Mouse (Mus musculus): ENCODE results near the gene Wif1. TPM values are rescaled to one million over a fixed set of nuclear protein-coding genes. Genes with fewer than 3 reads are reported as not detected.

The Wif1 gene
- not detected in 2 replicates for total RNA-seq (2012; rRNA removed)
- not detected in 2 replicates for total RNA-seq (2014; rRNA removed)
- polyA plus RNA-seq (2012; ENCODE audit: insufficient read length, low read depth) = not detected in 2 replicates

DNA sequence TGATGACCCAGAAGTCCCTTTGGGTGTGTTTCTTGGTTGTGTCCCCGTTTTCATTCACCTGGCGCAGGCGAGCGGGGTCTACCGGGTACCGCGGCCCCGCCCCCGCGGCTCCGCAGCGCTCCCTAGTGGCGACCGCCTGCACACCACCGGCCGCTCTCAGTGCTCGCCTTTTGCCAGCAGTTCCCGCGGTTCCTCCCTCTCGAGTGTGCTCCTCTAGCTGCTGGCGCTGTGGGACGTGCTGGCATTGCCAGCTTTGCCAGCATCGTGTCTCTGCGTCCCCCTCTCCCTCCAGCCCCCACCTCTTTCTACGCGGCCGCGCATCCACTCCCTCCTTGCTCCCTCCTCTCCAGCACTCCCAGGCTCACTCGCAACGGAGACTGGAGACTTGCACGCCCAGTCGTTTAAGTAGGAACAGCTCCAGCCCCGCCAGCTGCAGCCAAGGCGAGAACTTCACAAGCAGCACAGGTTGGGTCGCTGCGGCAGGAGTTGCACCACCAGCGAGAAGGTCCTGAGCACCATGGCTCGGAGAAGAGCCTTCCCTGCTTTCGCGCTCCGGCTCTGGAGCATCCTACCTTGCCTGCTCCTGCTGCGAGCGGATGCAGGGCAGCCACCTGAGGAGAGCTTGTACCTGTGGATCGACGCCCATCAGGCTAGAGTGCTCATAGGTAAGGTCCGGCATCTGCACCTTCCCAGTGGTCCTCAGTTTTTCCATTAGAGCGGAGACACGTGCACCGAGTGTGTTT, at the start of gene Wif1:
Gene Wif1 (plus strand): TSS at position 135 of the 743 bp plus-strand sequence.
- 0 out of 2 replicates have a peak, but pooled peaks have one; percentile 12 for TF ChIP-seq HCFC1 (IDR thresholded peaks at IDR 0.05; ENCODE audit: low read depth, low read length)
- TF ChIP-seq CTCF (conservative IDR thresholded peaks at IDR 0.05 in 1 of 2, IDR thresholded peaks at IDR 0.05 in 1 of 2; ENCODE audit: low read depth in 2 of 2, low read length in 2 of 2) = peak; percentile 8 to 80; a peak in 2 of 4 replicates
- peak; percentile 49 for TF ChIP-seq SMC3 (IDR thresholded peaks at IDR 0.05; ENCODE audit: low read depth, low read length)
- no peak for TF ChIP-seq MAFK (IDR thresholded peaks at IDR 0.05; ENCODE audit: insufficient replicate concordance, low read length)
- peak within 1 kb of the TSS; percentile 9; the same call in 1 of the 2 replicates for H3K9ac ChIP-seq (ENCODE audit: insufficient read depth, low read depth)
- H3K36me3 ChIP-seq (replicated peaks in 1 of 2; ENCODE audit: control insufficient read depth in 1 of 2, insufficient read depth in 1 of 2, low read length in 1 of 2) = no peaks in the 10 kb centered on the region
- in situ Hi-C loops (cut with MboI; ENCODE audit: low pct_ligation_motif_present, low pct_unique_long_range_greater_than_20kb, low sequenced_read_pairs) (no loop called here), dilution Hi-C loops (cut with MboI; ENCODE audit: extremely low pct_ligation_motif_present, extremely low pct_unique_long_range_greater_than_20kb, low sequenced_read_pairs) (no loop called here)
- peak within 1 kb of the TSS; percentile 79 for H3K4me2 ChIP-seq (ENCODE audit: insufficient read depth, low read depth, poor library complexity, severe bottlenecking)
- peaks cover 5 to 9% of the 10 kb centered on the region in 2 experiments for H3K4me1 ChIP-seq (ENCODE audit: control insufficient read depth in 1 of 2, insufficient read depth in 2 of 2)
- no peaks in the 10 kb centered on the region for H3K79me2 ChIP-seq (replicated peaks; ENCODE audit: control insufficient read depth, extremely low read depth, insufficient read depth, poor library complexity, severe bottlenecking)
- DNase-seq (ENCODE audit: extremely low read depth) = peak; percentile 55
- peaks cover 6% of the 10 kb centered on the region for H3K27me3 ChIP-seq (replicated peaks)
- H3K9me3 ChIP-seq (replicated peaks; ENCODE audit: low read length) = no peaks in the 10 kb centered on the region
- H3K4me3 ChIP-seq (replicated peaks in 1 of 3; ENCODE audit: low read depth in 2 of 3, low read length in 2 of 3, poor library complexity in 1 of 3) = peak within 1 kb of the TSS; percentile 54 to 69 (median 58)
- no peak within 1 kb of the TSS for H3K27ac ChIP-seq (ENCODE audit: insufficient read depth, low read depth)

GRCm38 (mm10) chr10:121002135-121002534, 31.6 kb upstream of the Wif1 start:
- no peak for DNase-seq (ENCODE audit: extremely low read depth)
- TF ChIP-seq JUN (IDR thresholded peaks at IDR 0.05; ENCODE audit: insufficient read depth, low read depth, low read length) (no peak), RAD21 (IDR thresholded peaks at IDR 0.05; ENCODE audit: low read depth, low read length) (no peak), USF2 (conservative IDR thresholded peaks at IDR 0.05; ENCODE audit: low read depth, low read length) (no peak), ZNF384 (IDR thresholded peaks at IDR 0.05; ENCODE audit: low read depth, low read length) (no peak), TBP (conservative IDR thresholded peaks at IDR 0.05; ENCODE audit: low read depth, low read length) (no peak), MAX (IDR thresholded peaks at IDR 0.05; ENCODE audit: low read length) (no peak), ETS1 (conservative IDR thresholded peaks at IDR 0.05; ENCODE audit: low read depth, low read length) (no peak)
- Histone ChIP-seq H3K27me3 (replicated peaks) (no peaks in the 10 kb centered on the region), H3K4me3 (replicated peaks in 1 of 3; ENCODE audit: low read depth in 2 of 3, low read length in 2 of 3, poor library complexity in 1 of 3) (no peak overlapping the region), H3K9ac (ENCODE audit: insufficient read depth, low read depth) (no peak overlapping the region), H3K4me2 (ENCODE audit: insufficient read depth, low read depth, poor library complexity, severe bottlenecking) (no peak overlapping the region), H3K36me3 (replicated peaks in 1 of 2; ENCODE audit: control insufficient read depth in 1 of 2, insufficient read depth in 1 of 2, low read length in 1 of 2) (no peaks in the 10 kb centered on the region), H3K27ac (ENCODE audit: insufficient read depth, low read depth) (no peak overlapping the region), H3K9me3 (replicated peaks; ENCODE audit: low read length) (no peaks in the 10 kb centered on the region), H3K4me1 (ENCODE audit: control insufficient read depth in 1 of 2, insufficient read depth in 2 of 2) (no peaks in the 10 kb centered on the region), H3K79me2 (replicated peaks; ENCODE audit: control insufficient read depth, extremely low read depth, insufficient read depth, poor library complexity, severe bottlenecking) (no peaks in the 10 kb centered on the region)
- dilution Hi-C loops (cut with MboI; ENCODE audit: extremely low pct_ligation_motif_present, extremely low pct_unique_long_range_greater_than_20kb, low sequenced_read_pairs) (no loop called here), in situ Hi-C loops (cut with MboI; ENCODE audit: low pct_ligation_motif_present, low pct_unique_long_range_greater_than_20kb, low sequenced_read_pairs) (no loop called here)

GRCm38 (mm10) chr10:121011496-121011895, 22.3 kb upstream of the Wif1 start:
- Histone ChIP-seq H3K4me2 (ENCODE audit: insufficient read depth, low read depth, poor library complexity, severe bottlenecking) (no peak overlapping the region), H3K36me3 (replicated peaks in 1 of 2; ENCODE audit: control insufficient read depth in 1 of 2, insufficient read depth in 1 of 2, low read length in 1 of 2) (no peaks in the 10 kb centered on the region), H3K27ac (ENCODE audit: insufficient read depth, low read depth) (no peak overlapping the region), H3K9ac (ENCODE audit: insufficient read depth, low read depth) (no peak overlapping the region), H3K4me3 (replicated peaks in 1 of 3; ENCODE audit: low read depth in 2 of 3, low read length in 2 of 3, poor library complexity in 1 of 3) (no peak overlapping the region), H3K4me1 (ENCODE audit: control insufficient read depth in 1 of 2, insufficient read depth in 2 of 2) (no peaks in the 10 kb centered on the region), H3K79me2 (replicated peaks; ENCODE audit: control insufficient read depth, extremely low read depth, insufficient read depth, poor library complexity, severe bottlenecking) (no peaks in the 10 kb centered on the region), H3K27me3 (replicated peaks) (no peaks in the 10 kb centered on the region), H3K9me3 (replicated peaks; ENCODE audit: low read length) (peaks cover 6% of the 10 kb centered on the region)
- dilution Hi-C loops (cut with MboI; ENCODE audit: extremely low pct_ligation_motif_present, extremely low pct_unique_long_range_greater_than_20kb, low sequenced_read_pairs) = no loop called here
- in situ Hi-C loops (cut with MboI; ENCODE audit: low pct_ligation_motif_present, low pct_unique_long_range_greater_than_20kb, low sequenced_read_pairs) = no loop called here
- TF ChIP-seq UBTF (IDR thresholded peaks at IDR 0.05; ENCODE audit: low read depth, low read length) (no peak), MAFK (IDR thresholded peaks at IDR 0.05; ENCODE audit: insufficient replicate concordance, low read length) (no peak), TCF12 (IDR thresholded peaks at IDR 0.05; ENCODE audit: low read depth, low read length) (no peak), JUN (IDR thresholded peaks at IDR 0.05; ENCODE audit: insufficient read depth, low read depth, low read length) (no peak), KAT2A (IDR thresholded peaks at IDR 0.05; ENCODE audit: insufficient replicate concordance, low read length) (no peak), ZMIZ1 (IDR thresholded peaks at IDR 0.05; ENCODE audit: low read depth, low read length) (no peak), E2F4 (IDR thresholded peaks at IDR 0.05; ENCODE audit: insufficient replicate concordance, low read depth, low read length) (no peak), BHLHE40 (IDR thresholded peaks at IDR 0.05; ENCODE audit: low read depth, low read length) (no peak), USF1 (IDR thresholded peaks at IDR 0.05; ENCODE audit: low read depth, low read length) (no peak), TBP (conservative IDR thresholded peaks at IDR 0.05; ENCODE audit: low read depth, low read length) (no peak), CHD2 (IDR thresholded peaks at IDR 0.05; ENCODE audit: low read length) (no peak), POLR2A (IDR thresholded peaks at IDR 0.05; ENCODE audit: low read depth, low read length) (no peak), MEF2A (IDR thresholded peaks at IDR 0.05; ENCODE audit: borderline replicate concordance, low read depth, low read length) (no peak), PAX5 (IDR thresholded peaks at IDR 0.05; ENCODE audit: low read length) (no peak)
- DNase-seq (ENCODE audit: extremely low read depth) = no peak

Data from CH12.LX (cell line).